Mouse (Mus musculus): ENCODE data around the gene Atrnl1. TPM values are rescaled to one million over a fixed set of nuclear protein-coding genes. Genes with fewer than 3 reads are reported as not detected.
"Not testable (repeated sequence)": the region's sequence is repeated elsewhere in the genome, so short reads cannot be mapped to it uniquely, and the experiment has no call there.

The Atrnl1 gene
- polyA plus RNA-seq, 1 experiment from 2014 or later = 0.68 TPM

- no peak overlapping the region for H3K27ac ChIP-seq
- H3K36me3 ChIP-seq = no peaks in the 10 kb centered on the region
- no peaks in the 10 kb centered on the region for H3K9me3 ChIP-seq (replicated peaks)
- ATAC-seq (ENCODE audit: low read depth) (no peak), DNase-seq (no peak)
- 64% methylated on average over 7 of the region's 7 CpGs for WGBS (ENCODE audit: insufficient replicate concordance)
- H3K4me2 ChIP-seq = no peak overlapping the region
- no peaks in the 10 kb centered on the region for H3K27me3 ChIP-seq
- H3K4me1 ChIP-seq (replicated peaks) = no peaks in the 10 kb centered on the region
- H3K9ac ChIP-seq = no peak overlapping the region
- no peak overlapping the region for H3K4me3 ChIP-seq (replicated peaks)
Observed at GRCm38 (mm10) chr19:57833083-57833482, 222.2 kb downstream of the Atrnl1 start.

- Histone ChIP-seq H3K4me1 (replicated peaks) (no peaks in the 10 kb centered on the region), H3K27me3 (no peaks in the 10 kb centered on the region), H3K4me3 (replicated peaks) (no peak overlapping the region), H3K9me3 (replicated peaks) (peaks cover under 1% of the 10 kb centered on the region; the same call in 1 of the 2 replicates), H3K9ac (no peak overlapping the region), H3K4me2 (no peak overlapping the region), H3K27ac (no peak overlapping the region), H3K36me3 (no peaks in the 10 kb centered on the region)
- DNase-seq (no peak), ATAC-seq (ENCODE audit: low read depth) (no peak)
- WGBS (ENCODE audit: insufficient replicate concordance) = 87% methylated on average over 6 of the region's 6 CpGs
Observed at GRCm38 (mm10) chr19:57837882-57838281, 227.0 kb downstream of the Atrnl1 start.

GRCm38 (mm10) chr19:57838546-57838945 is 227.7 kb downstream of the Atrnl1 start:
- H3K4me2 ChIP-seq = no peak overlapping the region
- H3K9me3 ChIP-seq (replicated peaks) = peaks cover 4% of the 10 kb centered on the region; the same call in 1 of the 2 replicates
- no peaks in the 10 kb centered on the region for H3K4me1 ChIP-seq (replicated peaks)
- H3K4me3 ChIP-seq (replicated peaks) = no peak overlapping the region
- no peak overlapping the region for H3K9ac ChIP-seq
- ATAC-seq (ENCODE audit: low read depth) (no peak), DNase-seq (no peak)
- no peak overlapping the region for H3K27ac ChIP-seq
- no peaks in the 10 kb centered on the region for H3K36me3 ChIP-seq
- 78% methylated on average over 9 of the region's 9 CpGs for WGBS (ENCODE audit: insufficient replicate concordance)
- H3K27me3 ChIP-seq = no peaks in the 10 kb centered on the region

GRCm38 (mm10) chr19:57849915-57850314 is 239.1 kb downstream of the Atrnl1 start:
- Histone ChIP-seq H3K36me3 (no peaks in the 10 kb centered on the region), H3K4me1 (replicated peaks) (no peaks in the 10 kb centered on the region), H3K4me3 (replicated peaks) (no peak overlapping the region), H3K4me2 (no peak overlapping the region), H3K27ac (no peak overlapping the region), H3K9ac (no peak overlapping the region), H3K27me3 (no peaks in the 10 kb centered on the region), H3K9me3 (replicated peaks) (no peaks in the 10 kb centered on the region)
- ATAC-seq (ENCODE audit: low read depth) (no peak), DNase-seq (no peak)
- WGBS (ENCODE audit: insufficient replicate concordance) = 51% methylated on average over 7 of the region's 7 CpGs

DNA sequence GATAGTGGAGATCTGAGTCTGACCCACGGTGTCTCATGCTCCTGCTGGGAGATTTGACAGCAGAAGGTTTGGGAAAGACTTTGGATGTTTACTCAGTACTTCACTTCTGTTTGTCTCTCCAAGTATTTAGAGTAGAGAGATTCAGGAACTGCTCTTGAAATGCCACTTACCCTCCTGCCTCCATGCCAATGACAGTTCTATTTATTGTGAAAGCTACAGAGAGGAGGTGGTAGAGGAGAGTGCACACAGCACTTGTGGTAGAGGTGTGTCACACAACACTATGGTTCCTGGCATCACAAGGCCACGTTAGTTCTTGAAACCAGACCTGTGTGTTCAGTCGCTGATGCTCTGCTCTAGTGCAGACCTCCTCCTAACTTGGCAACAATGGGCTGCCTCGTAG is 257.5 kb downstream of the Atrnl1 start:
- no peak for DNase-seq
- Histone ChIP-seq H3K4me3 (replicated peaks) (no peak overlapping the region), H3K9ac (no peak overlapping the region), H3K9me3 (replicated peaks) (0 out of 2 replicates have a peak, but pooled peaks cover 5% of the 10 kb centered on the region), H3K4me2 (no peak overlapping the region), H3K27ac (no peak overlapping the region), H3K4me1 (replicated peaks) (no peaks in the 10 kb centered on the region), H3K27me3 (no peaks in the 10 kb centered on the region), H3K36me3 (no peaks in the 10 kb centered on the region)
- ATAC-seq (ENCODE audit: low read depth) = no peak
- 70% methylated on average over 4 of the region's 4 CpGs for WGBS (ENCODE audit: insufficient replicate concordance)

DNA sequence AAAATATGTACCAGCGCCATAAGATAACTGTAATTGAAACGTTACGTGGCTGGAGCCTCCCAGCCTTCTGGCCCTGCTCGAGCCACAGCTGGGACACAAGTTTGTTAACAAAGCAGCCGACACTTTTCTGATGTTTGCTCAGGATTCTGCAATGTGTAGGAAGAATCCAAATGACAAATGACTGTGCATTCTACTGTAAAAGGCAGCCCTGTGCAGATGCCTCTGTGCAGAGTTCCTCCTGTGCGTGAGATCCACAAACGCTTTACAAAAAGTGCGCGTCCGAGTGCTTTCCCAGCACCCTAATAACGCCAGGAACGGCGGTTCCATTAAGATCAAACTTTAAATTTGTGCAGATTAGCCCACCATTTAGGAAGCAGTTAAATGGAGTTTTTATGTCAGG is 260.0 kb downstream of the Atrnl1 start:
- no peaks in the 10 kb centered on the region for H3K4me1 ChIP-seq (replicated peaks)
- no peak overlapping the region for H3K9ac ChIP-seq
- no peak overlapping the region for H3K4me3 ChIP-seq (replicated peaks)
- no peak overlapping the region for H3K27ac ChIP-seq
- no peaks in the 10 kb centered on the region for H3K27me3 ChIP-seq
- DNase-seq (no peak), ATAC-seq (ENCODE audit: low read depth) (no peak)
- H3K9me3 ChIP-seq (replicated peaks) = 0 out of 2 replicates have a peak, but pooled peaks cover 5% of the 10 kb centered on the region
- no peak overlapping the region for H3K4me2 ChIP-seq
- no peaks in the 10 kb centered on the region for H3K36me3 ChIP-seq
- WGBS (ENCODE audit: insufficient replicate concordance) = 82% methylated on average over 13 of the region's 13 CpGs

DNA sequence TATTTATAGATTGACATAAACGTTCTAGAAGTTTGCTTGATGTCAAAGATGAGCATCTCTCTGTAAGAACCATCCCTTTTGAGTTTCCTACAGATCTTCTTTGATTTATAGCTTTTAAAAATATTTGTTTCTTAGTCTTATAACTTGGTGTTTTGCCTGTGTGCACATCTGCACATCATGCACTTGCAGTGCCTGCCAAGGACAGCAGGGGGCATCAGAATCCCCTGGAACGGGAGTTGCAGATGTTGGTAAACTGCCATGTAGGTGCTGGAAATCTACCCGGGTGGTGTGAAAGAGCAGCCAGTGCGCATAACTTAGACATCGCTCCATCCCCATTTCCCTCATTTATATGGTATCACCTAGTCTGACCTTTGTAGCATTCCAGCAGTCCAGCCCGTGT is 265.2 kb downstream of the Atrnl1 start:
- Histone ChIP-seq H3K9ac (no peak overlapping the region), H3K27me3 (no peaks in the 10 kb centered on the region), H3K9me3 (replicated peaks) (no peaks in the 10 kb centered on the region), H3K4me1 (replicated peaks) (no peaks in the 10 kb centered on the region), H3K4me2 (no peak overlapping the region), H3K27ac (no peak overlapping the region), H3K36me3 (no peaks in the 10 kb centered on the region), H3K4me3 (replicated peaks) (no peak overlapping the region)
- WGBS (ENCODE audit: insufficient replicate concordance) = 79% methylated on average over 6 of the region's 6 CpGs
- ATAC-seq (ENCODE audit: low read depth) (no peak), DNase-seq (no peak)

DNA sequence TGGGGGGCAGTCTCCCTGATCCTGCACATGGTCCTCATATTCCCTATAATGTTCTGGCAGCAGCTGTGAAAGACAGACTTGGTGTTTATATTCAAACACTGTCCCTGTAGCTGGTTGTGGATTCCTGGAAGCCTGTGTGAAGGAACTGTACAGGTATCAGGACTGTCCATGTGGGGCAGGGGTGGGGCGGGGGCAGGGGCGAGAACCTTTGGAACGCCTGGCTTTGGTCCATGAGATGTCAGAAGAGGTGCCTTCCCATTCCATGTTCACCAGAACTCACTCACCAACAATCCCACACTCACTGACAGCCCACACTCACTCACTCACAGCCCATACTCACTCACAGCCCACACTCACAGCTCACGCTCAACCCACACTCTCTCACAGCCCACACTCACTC is 266.5 kb downstream of the Atrnl1 start:
- Histone ChIP-seq H3K9ac (no peak overlapping the region), H3K9me3 (replicated peaks) (no peaks in the 10 kb centered on the region), H3K36me3 (no peaks in the 10 kb centered on the region), H3K27ac (no peak overlapping the region), H3K27me3 (no peaks in the 10 kb centered on the region), H3K4me2 (no peak overlapping the region), H3K4me3 (replicated peaks) (no peak overlapping the region), H3K4me1 (replicated peaks) (peaks cover 5% of the 10 kb centered on the region)
- 84% methylated on average over 4 of the region's 4 CpGs for WGBS (ENCODE audit: insufficient replicate concordance)
- DNase-seq = no peak
- ATAC-seq (ENCODE audit: low read depth) = no peak

GRCm38 (mm10) chr19:57878583-57878982 is 267.7 kb downstream of the Atrnl1 start:
- ATAC-seq (ENCODE audit: low read depth) = no peak
- Histone ChIP-seq H3K27ac (no peak overlapping the region), H3K9ac (no peak overlapping the region), H3K4me3 (replicated peaks) (no peak overlapping the region), H3K27me3 (no peaks in the 10 kb centered on the region), H3K9me3 (replicated peaks) (no peaks in the 10 kb centered on the region), H3K36me3 (no peaks in the 10 kb centered on the region), H3K4me1 (replicated peaks) (peaks cover 7% of the 10 kb centered on the region), H3K4me2 (no peak overlapping the region)
- WGBS (ENCODE audit: insufficient replicate concordance) = 63% methylated on average over 9 of the region's 9 CpGs
- DNase-seq = no peak

DNA sequence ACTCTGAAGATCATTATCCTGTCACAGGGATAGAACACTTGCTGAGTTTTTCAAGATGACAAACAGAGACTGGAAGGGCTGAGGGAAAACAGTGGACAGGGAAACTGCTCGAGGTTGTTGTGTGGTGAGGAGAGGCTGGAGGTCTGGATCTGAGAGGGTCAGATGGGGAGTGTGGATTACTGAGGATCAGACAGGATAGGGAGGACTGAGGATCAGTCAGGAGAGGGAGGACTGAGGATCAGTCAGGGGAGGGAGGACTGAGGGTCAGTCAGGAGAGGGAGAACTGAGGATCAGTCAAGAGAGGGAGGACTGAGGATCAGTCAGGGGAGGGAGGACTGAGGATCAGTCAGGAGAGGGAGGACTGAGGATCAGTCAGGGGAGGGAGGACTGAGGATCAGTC is 269.0 kb downstream of the Atrnl1 start:
- not testable (repeated sequence) for ATAC-seq (ENCODE audit: low read depth)

DNA sequence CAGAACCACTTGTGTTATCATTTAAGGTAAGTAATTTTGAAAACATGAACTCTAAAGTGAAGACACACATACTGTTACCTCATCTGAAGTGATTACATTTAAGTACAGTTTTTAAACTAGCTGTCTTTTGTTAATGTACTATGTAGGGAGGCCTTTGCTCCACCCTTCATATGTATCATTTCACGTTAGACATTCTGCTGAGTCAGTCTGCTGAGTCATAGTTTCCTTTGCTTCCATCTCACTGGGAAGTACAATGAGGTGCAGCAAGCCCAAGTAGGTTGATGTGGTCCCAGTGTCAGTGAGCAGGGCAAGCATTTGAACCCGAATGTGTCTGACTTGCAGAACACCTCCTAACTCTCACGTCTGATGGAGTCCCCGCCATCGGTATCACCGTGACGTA is 271.1 kb downstream of the Atrnl1 start:
- Histone ChIP-seq H3K9me3 (replicated peaks) (no peaks in the 10 kb centered on the region), H3K27ac (no peak overlapping the region), H3K4me1 (replicated peaks) (peaks cover 7% of the 10 kb centered on the region), H3K9ac (no peak overlapping the region), H3K4me2 (no peak overlapping the region), H3K36me3 (no peaks in the 10 kb centered on the region), H3K4me3 (replicated peaks) (no peak overlapping the region), H3K27me3 (no peaks in the 10 kb centered on the region)
- peak; percentile 84 for ATAC-seq (ENCODE audit: low read depth)
- peak; percentile 12 for DNase-seq
- 75% methylated on average over 7 of the region's 7 CpGs for WGBS (ENCODE audit: insufficient replicate concordance)

More for the DNA sequence above, 269.0 kb downstream of the Atrnl1 start:
- not testable (repeated sequence) for H3K9ac ChIP-seq; H3K27me3 ChIP-seq; H3K4me1 ChIP-seq (replicated peaks); H3K9me3 ChIP-seq (replicated peaks); DNase-seq; H3K36me3 ChIP-seq; H3K4me3 ChIP-seq (replicated peaks); H3K27ac ChIP-seq; H3K4me2 ChIP-seq
- WGBS (ENCODE audit: insufficient replicate concordance) = 54% methylated on average over 1 of the region's 1 CpGs

GRCm38 (mm10) chr19:57888871-57889270 is 278.0 kb downstream of the Atrnl1 start:
- DNase-seq (no peak), ATAC-seq (ENCODE audit: low read depth) (no peak)
- Histone ChIP-seq H3K27ac (no peak overlapping the region), H3K27me3 (no peaks in the 10 kb centered on the region), H3K9me3 (replicated peaks) (no peaks in the 10 kb centered on the region), H3K9ac (no peak overlapping the region), H3K4me1 (replicated peaks) (no peaks in the 10 kb centered on the region), H3K4me3 (replicated peaks) (no peak overlapping the region), H3K4me2 (no peak overlapping the region), H3K36me3 (no peaks in the 10 kb centered on the region)
- WGBS (ENCODE audit: insufficient replicate concordance) = 81% methylated on average over 8 of the region's 8 CpGs

Data from liver, embryonic 13.5 days (tissue).